Mouse (Mus musculus): ENCODE measurements at regions not wholly inside any gene's neighbourhood (a gene's known extent, or its start where the extent isn't known, plus 50 kb on each side); places are given as distances from the start of the nearest gene placed in this dataset.
A peak's percentile ranks its signal among the peaks of the same experiment; 100 is the strongest.

GRCm38 (mm10) chr10:101350198-101350897 lies 330.9 kb upstream of the Mgat4c start:
- peaks cover 2 to 13% of the 10 kb centered on the region in 2 experiments; a peak in 3 of 4 replicates for H3K4me1 ChIP-seq (ENCODE audit: control insufficient read depth in 1 of 2, insufficient read depth in 2 of 2, low read length in 2 of 2)
- H3K36me3 ChIP-seq (ENCODE audit: control insufficient read depth in 1 of 2, insufficient read depth in 2 of 2, low read length in 2 of 2) = peaks cover 0 to 5% of the 10 kb centered on the region in 2 experiments; a peak in 2 of 4 replicates
- no peaks in the 10 kb centered on the region for H3K9me3 ChIP-seq (replicated peaks; ENCODE audit: insufficient read depth, low read length)
- no peaks in the 10 kb centered on the region for H3K27me3 ChIP-seq (ENCODE audit: control insufficient read depth in 1 of 2, insufficient read depth in 2 of 2, low read length in 2 of 2)
- no peaks in the 10 kb centered on the region for H3K79me2 ChIP-seq (ENCODE audit: control insufficient read depth, insufficient read depth, low read length, poor library complexity)
- no peak overlapping the region for H3K9ac ChIP-seq (ENCODE audit: control insufficient read depth, low read depth, low read length, poor library complexity, severe bottlenecking)
- no peak overlapping the region for H3K27ac ChIP-seq (ENCODE audit: control insufficient read depth, low read depth, low read length)
- no peak overlapping the region for H3K4me3 ChIP-seq (ENCODE audit: control insufficient read depth in 1 of 2, insufficient read depth in 1 of 2, low read depth in 2 of 2, low read length in 2 of 2)
- peak; percentile 73 for TF ChIP-seq GATA1 (IDR thresholded peaks at IDR 0.05; ENCODE audit: low read depth, low read length)
- no peak for TF ChIP-seq CHD1 (IDR thresholded peaks at IDR 0.05; ENCODE audit: low read depth, low read length)
- peak; percentile 57 for TF ChIP-seq TCF12 (IDR thresholded peaks at IDR 0.05; ENCODE audit: low read depth, low read length)
- peak; percentile 51 for TF ChIP-seq ETS1 (IDR thresholded peaks at IDR 0.05; ENCODE audit: low read depth, low read length)
- TF ChIP-seq EP300 (IDR thresholded peaks at IDR 0.05; ENCODE audit: low read depth in 1 of 2, low read length in 2 of 2) = peak; percentile 57 to 82
- TF ChIP-seq TBP (IDR thresholded peaks at IDR 0.05; ENCODE audit: low read depth, low read length) = no peak
- peak; percentile 38 for DNase-seq (ENCODE audit: low read depth, low spot score)

GRCm38 (mm10) chr10:101373850-101374581 lies 307.3 kb upstream of the Mgat4c start:
- Histone ChIP-seq H3K36me3 (ENCODE audit: control insufficient read depth in 1 of 2, insufficient read depth in 2 of 2, low read length in 2 of 2) (no peaks in the 10 kb centered on the region), H3K79me2 (ENCODE audit: control insufficient read depth, insufficient read depth, low read length, poor library complexity) (no peaks in the 10 kb centered on the region), H3K4me1 (ENCODE audit: control insufficient read depth in 1 of 2, insufficient read depth in 2 of 2, low read length in 2 of 2) (no peaks in the 10 kb centered on the region), H3K4me3 (ENCODE audit: control insufficient read depth in 1 of 2, insufficient read depth in 1 of 2, low read depth in 2 of 2, low read length in 2 of 2) (no peak overlapping the region), H3K27me3 (ENCODE audit: control insufficient read depth in 1 of 2, insufficient read depth in 2 of 2, low read length in 2 of 2) (no peaks in the 10 kb centered on the region; a peak in 2 of 4 replicates), H3K9ac (ENCODE audit: control insufficient read depth, low read depth, low read length, poor library complexity, severe bottlenecking) (no peak overlapping the region), H3K27ac (ENCODE audit: control insufficient read depth, low read depth, low read length) (no peak overlapping the region), H3K9me3 (replicated peaks; ENCODE audit: insufficient read depth, low read length) (no peaks in the 10 kb centered on the region)
- TF ChIP-seq USF1 (IDR thresholded peaks at IDR 0.05; ENCODE audit: low read depth, low read length) = no peak
- TF ChIP-seq MXI1 (IDR thresholded peaks at IDR 0.05; ENCODE audit: low read depth, low read length) = no peak
- TF ChIP-seq MEF2A (IDR thresholded peaks at IDR 0.05; ENCODE audit: extremely low read depth, insufficient replicate concordance, low read depth, low read length, poor library complexity, severe bottlenecking) = no peak
- no peak for TF ChIP-seq MYB (IDR thresholded peaks at IDR 0.05; ENCODE audit: low read depth, low read length)
- TF ChIP-seq RCOR1 (IDR thresholded peaks at IDR 0.05; ENCODE audit: low read depth, low read length) = no peak
- TF ChIP-seq NRF1 (IDR thresholded peaks at IDR 0.05; ENCODE audit: insufficient read depth, low read depth, low read length, poor library complexity, severe bottlenecking) = no peak
- TF ChIP-seq ZNF384 (IDR thresholded peaks at IDR 0.05; ENCODE audit: low read depth, low read length) = no peak
- no peak for TF ChIP-seq POLR2AphosphoS2 (IDR thresholded peaks at IDR 0.05; ENCODE audit: low read length)
- TF ChIP-seq ELF1 (IDR thresholded peaks at IDR 0.05; ENCODE audit: low read depth, low read length) = no peak
- DNase-seq (ENCODE audit: low read depth, low spot score) = no peak

Measured in MEL (cell line).